In the genomic region with DNA sequence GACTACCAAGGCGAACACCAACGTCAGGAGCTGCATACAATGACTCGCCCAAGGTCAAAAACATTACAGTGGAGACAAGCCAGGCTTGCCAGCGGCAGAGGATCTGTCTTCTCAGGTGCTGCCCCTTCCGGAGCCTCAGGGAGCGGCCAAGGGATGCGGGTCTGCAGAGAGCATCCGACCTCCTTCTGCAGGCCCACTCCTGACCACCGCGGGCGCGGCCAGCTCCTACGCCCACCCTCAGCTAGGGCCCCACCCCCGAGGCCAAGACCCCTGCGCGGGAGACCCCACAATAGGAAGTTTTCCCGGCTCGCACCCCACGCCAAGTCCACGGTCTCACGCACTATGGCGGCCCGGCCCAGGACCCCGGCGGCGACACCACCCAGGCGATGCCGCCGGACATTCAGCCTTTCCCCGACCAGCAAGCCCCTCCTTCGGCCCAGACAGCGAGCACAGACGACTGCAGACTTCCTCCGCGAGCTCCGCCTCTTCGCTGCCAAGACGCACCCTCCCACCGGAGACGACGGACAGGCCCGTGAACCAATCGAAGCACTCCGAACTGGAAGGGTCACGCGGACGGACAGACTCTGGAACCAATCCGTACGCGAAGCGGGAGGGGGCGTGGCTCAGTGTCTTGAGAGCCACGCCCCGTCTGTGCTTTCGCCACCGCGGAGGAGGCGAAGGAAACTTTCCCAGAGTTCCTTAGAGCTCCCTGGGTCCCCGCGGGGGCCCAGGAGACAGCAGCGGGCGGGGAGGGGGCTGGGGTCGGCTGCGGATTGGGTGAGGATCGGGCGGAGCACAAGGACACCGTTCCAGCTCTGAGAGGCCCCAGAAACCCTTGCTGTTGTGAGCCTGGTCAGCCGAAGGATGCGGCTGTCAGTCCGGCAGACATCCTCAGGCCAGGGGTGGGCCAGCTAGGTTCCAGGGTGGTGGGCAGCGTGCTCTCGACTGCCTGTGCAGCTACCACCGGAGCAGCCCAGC, we compare ENCODE assay signal across 8 mouse cellular contexts. TPM values are rescaled to one million over a fixed set of nuclear protein-coding genes. Genes with fewer than 3 reads are reported as not detected.
DNase-seq lines count a peak whose midpoint lies in the region; ATAC-seq and TF ChIP-seq lines count a peak whose summit lies in the region.

TSS of gene Fbh1 (minus strand) at position 492 of the 978 bp plus-strand sequence.
TSS of gene Ankrd16 (plus strand) at position 786 of the 978 bp plus-strand sequence.

- peak; percentile 100 for DNase-seq in 416B (ENCODE audit: low read depth)
- DNase-seq in heart, adult 8-10 months (ENCODE audit: low spot score) = peak; percentile 100
- DNase-seq in kidney, adult 9 months = peak; percentile 100
- DNase-seq in limb, embryonic 14.5 days (ENCODE audit: low spot score) = peak; percentile 100
- DNase-seq in midbrain, postnatal 0 days (ENCODE audit: low spot score) = peak; percentile 100
- peak; percentile 100 for DNase-seq in spleen, postnatal 14 days (ENCODE audit: low spot score in 2 of 2)

- peaks cover 16% of the 10 kb centered on the region for H3K36me3 ChIP-seq in embryonic facial prominence, embryonic 15.5 days
- peaks cover 17% of the 10 kb centered on the region for H3K36me3 ChIP-seq in limb, embryonic 14.5 days (ENCODE audit: control insufficient read depth, insufficient read depth, low read length)
- H3K36me3 ChIP-seq in midbrain, postnatal 0 days (ENCODE audit: insufficient read depth, low read length) = peaks cover 5% of the 10 kb centered on the region; the same call in 1 of the 2 replicates

- peak within 1 kb of the TSS; percentile 77 for H3K4me2 ChIP-seq in embryonic facial prominence, embryonic 15.5 days (replicated peaks)
- peak within 1 kb of the TSS; percentile 72 for H3K4me2 ChIP-seq in limb, embryonic 14.5 days (replicated peaks; ENCODE audit: low read depth, low read length, severe bottlenecking)
- H3K4me2 ChIP-seq in midbrain, postnatal 0 days (ENCODE audit: low read depth, low read length, poor library complexity, severe bottlenecking) = peak within 1 kb of the TSS; percentile 87

- WGBS in bone marrow, adult 2 months = under 1% methylated on average over 73 of the region's 73 CpGs
- under 1% methylated on average over 73 of the region's 73 CpGs for WGBS in embryonic facial prominence, embryonic 15.5 days
- 1% methylated on average over 73 of the region's 73 CpGs for WGBS in limb, embryonic 14.5 days
- WGBS in midbrain, postnatal 0 days = under 1% methylated on average over 72 of the region's 73 CpGs

- H3K4me1 ChIP-seq in bone marrow, adult 2 months (ENCODE audit: control insufficient read depth, insufficient read depth, low read length) = peaks cover 2% of the 10 kb centered on the region; the same call in 1 of the 2 replicates
- H3K4me1 ChIP-seq in embryonic facial prominence, embryonic 15.5 days = peaks cover 21% of the 10 kb centered on the region
- H3K4me1 ChIP-seq in limb, embryonic 14.5 days (ENCODE audit: control insufficient read depth, insufficient read depth, low read length) = peaks cover 19% of the 10 kb centered on the region
- peaks cover 20% of the 10 kb centered on the region for H3K4me1 ChIP-seq in midbrain, postnatal 0 days (ENCODE audit: insufficient read depth, low read length)

- H3K27me3 ChIP-seq in embryonic facial prominence, embryonic 15.5 days = no peaks in the 10 kb centered on the region
- no peaks in the 10 kb centered on the region for H3K27me3 ChIP-seq in limb, embryonic 14.5 days (ENCODE audit: control insufficient read depth, insufficient read depth, low read length)
- no peaks in the 10 kb centered on the region for H3K27me3 ChIP-seq in midbrain, postnatal 0 days (ENCODE audit: insufficient read depth, low read length)

- H3K9ac ChIP-seq in embryonic facial prominence, embryonic 15.5 days = peak within 1 kb of the TSS; percentile 85
- peak within 1 kb of the TSS; percentile 84 for H3K9ac ChIP-seq in limb, embryonic 14.5 days (ENCODE audit: low read depth, low read length, severe bottlenecking)
- peak within 1 kb of the TSS; percentile 88 for H3K9ac ChIP-seq in midbrain, postnatal 0 days (replicated peaks; ENCODE audit: low read length, poor library complexity, severe bottlenecking)

- peak within 1 kb of the TSS; percentile 96 for H3K27ac ChIP-seq in bone marrow, adult 2 months (ENCODE audit: control insufficient read depth, insufficient read depth, low read depth, low read length, poor library complexity)
- H3K27ac ChIP-seq in embryonic facial prominence, embryonic 15.5 days (replicated peaks) = peak within 1 kb of the TSS; percentile 99
- peak within 1 kb of the TSS; percentile 89 for H3K27ac ChIP-seq in limb, embryonic 14.5 days (replicated peaks; ENCODE audit: low read depth, low read length)
- peak within 1 kb of the TSS; percentile 98 for H3K27ac ChIP-seq in midbrain, postnatal 0 days (ENCODE audit: low read depth, low read length)

- ATAC-seq in embryonic facial prominence, embryonic 15.5 days (ENCODE audit: insufficient number of reproducible peaks, low FRiP score, low TSS enrichment, low read depth) = peak; percentile 97
- peak; percentile 95 for ATAC-seq in limb, embryonic 14.5 days (ENCODE audit: low FRiP score, low read depth)
- peak; percentile 96 for ATAC-seq in midbrain, postnatal 0 days (ENCODE audit: low FRiP score)

- no peak for TF ChIP-seq CTCF in bone marrow, adult 2 months (IDR thresholded peaks at IDR 0.05; ENCODE audit: control insufficient read depth, insufficient read depth, low read length)
- TF ChIP-seq CTCF in midbrain, postnatal 0 days (IDR thresholded peaks at IDR 0.05) = peak; percentile 43; the same call in 1 of the 2 replicates

- peak; percentile 61 for TF ChIP-seq POLR2A in bone marrow, adult 2 months (IDR thresholded peaks at IDR 0.05; ENCODE audit: borderline replicate concordance, control insufficient read depth, low read depth, low read length)
- 0 out of 2 replicates have a peak, but pooled peaks have one; percentile 41 for TF ChIP-seq POLR2A in limb, embryonic 14.5 days (IDR thresholded peaks at IDR 0.05; ENCODE audit: borderline replicate concordance, extremely low read depth, insufficient read depth, insufficient read length)

- no peaks in the 10 kb centered on the region for H3K9me3 ChIP-seq in embryonic facial prominence, embryonic 15.5 days (replicated peaks)
- no peaks in the 10 kb centered on the region for H3K9me3 ChIP-seq in limb, embryonic 14.5 days (ENCODE audit: control insufficient read depth, low read length)
- H3K9me3 ChIP-seq in midbrain, postnatal 0 days (ENCODE audit: low read length) = no peaks in the 10 kb centered on the region

- H3K4me3 ChIP-seq in bone marrow, adult 2 months (replicated peaks; ENCODE audit: control insufficient read depth, low read depth, low read length) = peak within 1 kb of the TSS; percentile 97
- H3K4me3 ChIP-seq in embryonic facial prominence, embryonic 15.5 days (replicated peaks) = peak within 1 kb of the TSS; percentile 91
- H3K4me3 ChIP-seq in limb, embryonic 14.5 days (replicated peaks; ENCODE audit: low read length) = peak within 1 kb of the TSS; percentile 77
- H3K4me3 ChIP-seq in midbrain, postnatal 0 days (ENCODE audit: low read depth, low read length) = peak within 1 kb of the TSS; percentile 88

RNA-seq across cellular contexts. Expression of gene Fbh1, which starts in this region (rescaled TPM):
- 30.2 and 46.6 TPM in 2 replicates for polyA plus RNA-seq in bone marrow, adult 2 months (2011; ENCODE audit: insufficient read depth, insufficient read length, low replicate concordance, missing spikeins)
- 117 and 121 TPM in 2 replicates for polyA plus RNA-seq in embryonic facial prominence, embryonic 15.5 days (2015; fragmentation: Nextera tagmentation; extraction: Ambion mirVana)
- total RNA-seq in heart, adult 8-10 months (2022) = 10 to 100 TPM; 58.5 to 74.7 (median 69.2) TPM
- polyA plus RNA-seq in limb, embryonic 14.5 days (2012; rRNA removed) = 96.3 and 106 TPM in 2 replicates
- polyA plus RNA-seq in limb, embryonic 14.5 days (2014; fragmentation: Nextera tagmentation; extraction: Ambion mirVana) = 129 and 142 TPM in 2 replicates
- 95.1 and 102 TPM in 2 replicates for total RNA-seq in midbrain, postnatal 0 days (2014; rRNA removed)
- polyA plus RNA-seq in midbrain, postnatal 0 days (2015; fragmentation: Nextera tagmentation; extraction: Ambion mirVana) = 85.0 TPM in 2 replicates

RNA-seq across cellular contexts. Expression of gene Ankrd16, which starts in this region (rescaled TPM):
- polyA plus RNA-seq in bone marrow, adult 2 months (2011; ENCODE audit: insufficient read depth, insufficient read length, low replicate concordance, missing spikeins) = 34.8 and 56.8 TPM in 2 replicates
- polyA plus RNA-seq in embryonic facial prominence, embryonic 15.5 days (2015; fragmentation: Nextera tagmentation; extraction: Ambion mirVana) = 43.2 and 45.7 TPM in 2 replicates
- total RNA-seq in heart, adult 8-10 months (2022) = 10 to 100 TPM; 14.7 to 20.6 (median 19.1) TPM
- polyA plus RNA-seq in limb, embryonic 14.5 days (2012; rRNA removed) = 146 and 158 TPM in 2 replicates
- polyA plus RNA-seq in limb, embryonic 14.5 days (2014; fragmentation: Nextera tagmentation; extraction: Ambion mirVana) = 24.1 and 31.1 TPM in 2 replicates
- total RNA-seq in midbrain, postnatal 0 days (2014; rRNA removed) = 45.2 and 66.6 TPM in 2 replicates
- polyA plus RNA-seq in midbrain, postnatal 0 days (2015; fragmentation: Nextera tagmentation; extraction: Ambion mirVana) = 35.0 and 36.3 TPM in 2 replicates

Comparison
In these comparisons a context has a peak if more than half of its experiments do, and no peak if none do; other contexts are left out.
1. Peak in every context shown above with its lines: DNase-seq, ATAC-seq, H3K4me3 ChIP-seq and H3K27ac ChIP-seq.